Mouse (Mus musculus): ENCODE measurements at regions not wholly inside any gene's neighbourhood (a gene's known extent, or its start where the extent isn't known, plus 50 kb on each side); places are given as distances from the start of the nearest gene placed in this dataset.

DNA sequence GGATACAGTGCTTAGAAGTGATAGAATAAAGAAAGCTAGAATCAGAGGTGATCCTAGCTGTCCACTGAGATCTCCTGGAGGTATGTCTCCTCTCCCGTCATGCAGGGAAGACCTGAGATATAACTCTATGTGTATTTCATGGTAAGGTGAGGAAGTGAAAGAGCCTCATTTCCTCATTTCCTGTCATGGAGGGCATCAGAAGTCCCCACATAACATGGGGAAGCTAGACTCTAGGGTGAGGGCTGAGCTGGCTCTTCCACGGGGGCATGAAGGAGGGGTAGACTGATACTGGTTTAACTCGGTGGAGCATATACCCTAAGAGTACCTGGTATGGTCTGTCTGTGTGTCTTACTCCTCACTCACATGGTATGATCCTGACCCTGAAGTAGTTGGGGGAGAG, 156.0 kb upstream of the Foxn2 start:
- TF ChIP-seq CTCF (IDR thresholded peaks at IDR 0.05; ENCODE audit: extremely low read depth, insufficient read length, insufficient replicate concordance, low read depth, low read length) (no peak), POLR2A (IDR thresholded peaks at IDR 0.05; ENCODE audit: low read depth, low read length) (no peak)

All from small intestine, adult 2 months (tissue).